Mouse (Mus musculus) spleen, embryonic (tissue): ENCODE data around the gene U2af1l4.

Experiments used
- CTCF ChIA-PET: fragments of 350-600 bp; sonication (Branson Sonifier 250); formaldehyde crosslinking; loops from one replicate; lab custom pipeline; 2022; lab: Charles Lee

The U2af1l4 gene

GRCm38 (mm10) chr7:30608476-30608875, 45.4 kb downstream of the U2af1l4 start:
- CTCF ChIA-PET = no interaction called here

DNA sequence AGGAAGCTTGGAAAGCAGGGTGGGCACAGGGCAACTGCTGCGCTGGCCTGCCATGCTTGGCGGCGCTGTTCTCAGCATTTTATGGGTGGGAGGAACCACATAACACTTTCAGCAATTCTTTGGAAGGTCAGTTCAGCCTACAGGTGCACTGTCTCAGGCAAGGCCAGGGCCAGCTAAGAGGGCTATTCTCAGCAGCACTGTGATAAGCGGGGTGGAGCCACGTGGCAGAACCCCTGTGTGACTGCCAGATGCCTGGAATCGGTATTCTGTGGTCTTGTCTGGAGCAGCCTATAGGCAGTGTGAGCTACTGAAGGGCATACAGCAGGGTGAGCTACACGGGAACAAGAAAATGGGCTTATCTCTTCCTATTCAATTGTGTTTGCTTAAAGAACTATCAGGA, 46.9 kb downstream of the U2af1l4 start:
- CTCF ChIA-PET = no interaction called here

GRCm38 (mm10) chr7:30612654-30613402, 49.7 kb downstream of the U2af1l4 start, which contains the start of gene Upk1a:
TSS of gene Upk1a (minus strand) at chr7:30612847.
- CTCF ChIA-PET = no interaction called here

- CTCF ChIA-PET = interaction anchor here (0.6 to 1.5 kb wide), 4 partner anchors 9 to 428 kb away, joined by 3 to 7 read pairs (median 4); no protein-coding TSS in a partner anchor
Observed at GRCm38 (mm10) chr7:30613529-30614112, 50.5 kb downstream of the U2af1l4 start.

DNA sequence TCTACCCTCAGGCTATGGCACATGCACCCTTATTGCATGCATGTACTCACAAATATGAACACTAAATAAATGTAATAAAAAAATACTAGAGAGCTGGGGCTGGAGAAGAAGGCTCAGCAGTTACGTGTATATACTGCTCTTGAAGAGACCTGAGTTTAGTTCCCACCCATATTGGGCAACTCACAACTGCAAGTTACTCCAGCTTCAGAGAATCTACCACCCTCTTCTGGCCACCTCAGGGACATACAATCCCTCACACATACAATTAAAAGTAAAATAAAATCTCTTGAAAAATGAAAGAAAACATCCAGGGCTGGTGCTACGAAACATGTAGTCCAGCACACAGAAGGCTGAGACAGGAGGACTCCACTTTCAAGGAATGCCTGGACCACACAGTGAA, 51.4 kb downstream of the U2af1l4 start:
- CTCF ChIA-PET = interaction anchor here (0.7 to 2.9 kb wide), 4 partner anchors 10 to 22 kb away, joined by 3 to 10 read pairs (median 6); partner anchors contain the start of gene Cox6b1
